Mouse (Mus musculus) adrenal gland, postnatal 4 days (tissue): ENCODE data around the gene B3gnt3. TPM values are rescaled to one million over a fixed set of nuclear protein-coding genes. Genes with fewer than 3 reads are reported as not detected.

Experiments
- DNase-seq, 2 experiments: peaks; one replicate each; pipeline ENCODE4 v3.0.0; 2021 to 2022; ENCODE audit warnings: low spot score in 2 of 2, mixed read lengths in 2 of 2
- total RNA-seq, 2 experiments: library from RNA; stranded (reverse); gene quantifications; 2 replicates each; pipeline ENCODE4 v1.2.3; 2021

B3gnt3 gene
- total RNA-seq, 2 experiments from 2014 or later = 4.4 to 5.0 TPM

- DNase-seq = no peak
These were observed 43.0 kb downstream of the B3gnt3 start for GRCm38 (mm10) chr8:71658515-71659049.

- no peak for DNase-seq
These were observed 43.8 kb downstream of the B3gnt3 start for GRCm38 (mm10) chr8:71657816-71658215.

- no peak for DNase-seq
These were observed 47.0 kb downstream of the B3gnt3 start for GRCm38 (mm10) chr8:71654600-71654999.

GRCm38 (mm10) chr8:71645510-71645909 lies 56.1 kb downstream of the B3gnt3 start:
- DNase-seq = no peak

Other genes with a start within 250 kb of the B3gnt3 start
- 10 to 100 TPM; 58.9 to 65.9 TPM for gene Abhd8, start 238.1 kb downstream of the B3gnt3 start, total RNA-seq
- gene Mrpl34, start 236.8 kb downstream of the B3gnt3 start, total RNA-seq = 10 to 100 TPM; 87.7 to 89.8 TPM
- gene Dda1, start 232.6 kb downstream of the B3gnt3 start, total RNA-seq = 10 to 100 TPM; 61.2 to 61.4 TPM
- gene Ano8, start 215.8 kb downstream of the B3gnt3 start, total RNA-seq = 10 to 100 TPM; 25.9 to 26.3 TPM
- 10 to 100 TPM; 30.6 to 32.0 TPM for gene Gtpbp3, start 213.7 kb downstream of the B3gnt3 start, total RNA-seq
- gene Plvap, start 190.0 kb downstream of the B3gnt3 start, total RNA-seq = 100 to 1,000 TPM; 179 to 185 TPM
- gene Ccdc194, start 176.1 kb downstream of the B3gnt3 start, total RNA-seq = under 1 TPM in 1 of 2 experiments, not detected in 1; 0.25 TPM
- 10 to 100 TPM; 39.6 to 46.0 TPM for gene Bst2, start 164.3 kb downstream of the B3gnt3 start, total RNA-seq
- gene Mvb12a, start 158.9 kb downstream of the B3gnt3 start, total RNA-seq = 10 to 100 TPM; 74.5 to 76.0 TPM
- gene Tmem221, start 142.9 kb downstream of the B3gnt3 start, total RNA-seq = 1 to 10 TPM; 4.4 to 4.5 TPM
- gene Nxnl1, start 135.2 kb downstream of the B3gnt3 start, total RNA-seq = under 1 TPM; 0.25 to 0.65 TPM
- gene Slc27a1, start 132.9 kb downstream of the B3gnt3 start, total RNA-seq = 100 to 1,000 TPM; 110 to 111 TPM
- 100 to 1,000 TPM; 136 to 144 TPM for gene Pgls, start 109.6 kb downstream of the B3gnt3 start, total RNA-seq
- 1 to 10 TPM; 3.4 to 4.3 TPM for gene Fam129c, start 104.1 kb downstream of the B3gnt3 start, total RNA-seq
- gene Colgalt1, start 90.8 kb downstream of the B3gnt3 start, total RNA-seq = 10 to 100 TPM; 74.6 to 78.2 TPM
- gene Unc13a, start 30.0 kb downstream of the B3gnt3 start, total RNA-seq = 10 to 100 TPM; 11.7 to 12.9 TPM
- gene Jak3, start 25.5 kb downstream of the B3gnt3 start, total RNA-seq = 10 to 100 TPM; 17.7 to 19.3 TPM
- 1 to 10 TPM; 6.8 to 8.5 TPM for gene Insl3, start 12.6 kb downstream of the B3gnt3 start, total RNA-seq
- gene Fcho1, start 23.9 kb upstream of the B3gnt3 start, total RNA-seq = 1 to 10 TPM; 8.4 to 9.8 TPM
- gene Zfp709, start 180.2 kb upstream of the B3gnt3 start, total RNA-seq = 10 to 100 TPM; 11.6 to 14.6 TPM
- 1 to 10 TPM; 7.7 to 9.6 TPM for gene Zfp882, start 206.8 kb upstream of the B3gnt3 start, total RNA-seq
- gene Zfp617, start 206.8 kb upstream of the B3gnt3 start, total RNA-seq = 10 to 100 TPM; 32.4 to 37.2 TPM
- gene Zfp961, start 249.2 kb upstream of the B3gnt3 start, total RNA-seq = 10 to 100 TPM; 32.9 to 33.4 TPM